Mouse (Mus musculus) macrophage (primary cell): Measurements from ENCODE around the gene Exosc9. TPM values are rescaled to one million over a fixed set of nuclear protein-coding genes. Genes with fewer than 3 reads are reported as not detected.
"Not testable (repeated sequence)": the region's sequence is repeated elsewhere in the genome, so short reads cannot be mapped to it uniquely, and the experiment has no call there.

Experiments used
- H3K27ac ChIP-seq: fragments of 350-480 bp; formaldehyde crosslinking; 2 replicates; pipeline ENCODE4 v1.9.0; 2021
- H3K36me3 ChIP-seq: fragments of 350-480 bp; formaldehyde crosslinking; 2 replicates; pipeline ENCODE4 v1.9.0; 2021; ENCODE audit errors: inconsistent target
- H3K4me3 ChIP-seq: fragments of 350-480 bp; formaldehyde crosslinking; 2 replicates; pipeline ENCODE4 v1.9.0; 2021; ENCODE audit errors: inconsistent target
- H3K79me2 ChIP-seq: fragments of 350-480 bp; formaldehyde crosslinking; 2 replicates; pipeline ENCODE4 v1.9.0; 2021; ENCODE audit errors: inconsistent target
- WGBS: methylation state at CpG from one replicate; pipeline ENCODE4 v1.1.7; 2026; ENCODE audit warnings: inconsistent platforms; ENCODE audit not compliant: missing documents; 5-methylcytosine and 5-hydroxymethylcytosine counted together
- polyA plus RNA-seq: library from polyadenylated mRNA; stranded (reverse); fragments of 250-400 nt; gene quantifications from 3 replicates; pipeline ENCODE4 v1.2.4, GENCODE M21; 2018; ENCODE audit warnings: inconsistent platforms

The Exosc9 gene
- polyA plus RNA-seq, 1 experiment from 2014 or later = 72.0 TPM

DNA sequence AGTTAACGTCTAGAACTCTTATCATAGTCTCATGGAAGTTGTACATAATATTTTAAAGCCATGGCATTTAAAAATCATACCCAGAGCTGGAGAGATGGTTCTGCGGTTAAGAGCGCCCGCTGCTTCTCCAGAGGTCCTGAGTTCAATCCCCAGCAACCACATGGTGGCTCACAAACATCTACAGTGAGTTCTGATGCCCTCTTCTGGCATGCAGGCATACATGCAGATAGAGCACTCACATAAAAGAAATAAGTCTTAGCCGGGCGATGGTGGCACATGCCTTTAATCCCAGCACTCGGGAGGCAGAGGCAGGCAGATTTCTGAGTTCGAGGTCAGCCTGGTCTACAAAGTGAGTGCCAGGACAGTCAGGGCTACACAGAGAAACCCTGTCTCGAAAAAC, 47.4 kb downstream of the Exosc9 start:
- not testable (repeated sequence) for H3K36me3 ChIP-seq, H3K4me3 ChIP-seq, H3K79me2 ChIP-seq, H3K27ac ChIP-seq
- WGBS = 95% methylated on average over 5 of the region's 9 CpGs

DNA sequence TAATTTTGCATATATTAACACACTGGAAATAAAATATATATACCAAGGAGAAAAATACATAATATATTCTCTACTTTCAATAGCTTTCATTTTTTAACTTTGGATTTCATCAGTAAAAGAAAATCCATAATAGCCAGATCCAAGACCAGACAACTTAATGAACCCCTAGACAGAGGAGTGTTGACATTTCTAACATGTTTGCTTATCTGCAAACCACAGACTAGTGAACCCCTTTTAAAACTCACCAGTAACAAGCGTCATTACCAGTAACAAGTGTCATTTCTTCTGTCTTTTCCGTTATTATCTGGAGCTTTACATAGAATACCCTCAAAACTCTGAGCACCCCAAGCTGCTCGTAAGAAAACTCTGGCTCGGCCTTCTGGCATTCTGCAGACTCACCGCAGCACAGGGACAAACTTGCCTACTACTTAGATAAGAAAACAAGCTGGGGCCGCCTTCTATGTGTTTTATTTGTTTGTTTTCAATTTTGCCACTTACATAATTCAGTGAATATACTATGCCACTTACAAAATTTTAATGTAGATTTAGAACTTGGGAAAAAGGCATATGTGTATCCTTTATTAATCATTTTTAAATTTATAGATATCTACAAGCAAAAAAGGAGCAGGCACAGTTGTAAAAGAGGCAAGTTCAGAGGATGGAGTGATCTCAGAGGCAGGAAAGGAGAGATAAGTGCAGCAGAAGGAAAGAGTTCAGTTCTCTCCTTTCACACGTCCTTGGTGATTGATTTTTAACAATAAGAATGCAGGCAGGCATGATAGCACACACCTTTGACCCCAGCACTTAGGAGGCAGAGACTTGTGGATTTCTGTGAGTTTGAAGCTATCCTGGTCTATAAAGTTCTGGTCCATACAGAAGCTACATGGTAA, 53.7 kb downstream of the Exosc9 start:
- Histone ChIP-seq H3K27ac (no peak overlapping the region), H3K4me3 (no peak overlapping the region)

DNA sequence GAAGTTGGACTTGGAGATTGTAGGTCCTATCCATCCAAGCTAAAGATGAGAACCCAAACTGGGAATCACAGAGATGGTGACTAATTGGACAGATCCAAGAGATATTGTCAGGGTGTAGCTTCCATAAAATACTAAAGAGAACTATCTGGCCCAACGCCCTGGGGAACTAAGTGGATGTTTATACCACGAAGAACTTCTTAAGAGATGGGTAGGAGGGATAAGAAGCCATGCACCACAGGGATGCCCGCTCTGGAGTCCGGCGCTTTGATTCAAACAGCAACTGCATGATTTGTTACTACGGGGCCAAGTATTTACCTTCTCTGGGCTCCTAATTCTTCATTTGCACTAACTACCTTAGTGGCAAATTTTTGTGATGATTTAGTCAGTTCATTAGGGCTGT, 60.3 kb downstream of the Exosc9 start:
- Histone ChIP-seq H3K36me3 (no peaks in the 10 kb centered on the region), H3K4me3 (peak overlapping the region; percentile 38), H3K27ac (no peak overlapping the region), H3K79me2 (no peaks in the 10 kb centered on the region)
- WGBS = 36% methylated on average over 6 of the region's 6 CpGs

More for the DNA sequence above, 53.7 kb downstream of the Exosc9 start:
- WGBS = 90% methylated on average over 7 of the region's 7 CpGs
- Histone ChIP-seq H3K36me3 (no peaks in the 10 kb centered on the region), H3K79me2 (no peaks in the 10 kb centered on the region)

DNA sequence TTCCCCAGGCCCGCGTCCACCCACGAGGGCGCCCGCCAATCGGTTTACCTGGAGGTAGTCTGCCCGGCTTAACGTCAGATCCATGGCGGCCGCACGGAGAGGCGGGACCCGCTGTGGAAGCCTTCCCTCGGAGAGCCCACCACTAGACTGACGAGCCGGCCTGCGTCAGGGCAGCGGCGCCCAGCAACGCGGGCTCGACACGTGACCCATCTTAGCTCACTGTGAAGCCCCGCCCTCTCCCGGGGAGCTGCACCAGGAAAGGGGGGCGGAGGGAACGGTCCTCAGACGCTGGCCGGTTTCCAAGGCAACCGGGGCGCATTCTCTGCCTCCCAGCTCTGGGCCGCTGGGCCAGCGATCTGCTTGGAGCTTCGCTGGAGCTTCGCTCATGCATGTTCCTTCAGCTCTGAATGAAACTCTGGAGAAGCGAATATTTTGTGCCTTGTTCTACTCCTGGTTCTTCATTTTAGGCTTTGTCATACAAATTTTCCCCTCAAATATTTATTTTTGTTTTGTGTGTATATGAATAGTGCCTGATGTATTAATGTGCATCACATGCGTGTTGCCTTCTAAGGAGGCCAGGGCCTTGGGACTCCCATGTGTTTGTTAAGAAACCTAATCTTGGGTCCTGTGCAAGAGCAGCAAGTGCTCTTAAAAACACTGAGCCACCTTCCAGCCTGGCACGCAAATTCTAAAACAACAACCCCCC, 60.9 kb downstream of the Exosc9 start, which contains the start of gene Bbs7:
TSS of gene Bbs7 (minus strand) at position 276 of the 706 bp plus-strand sequence.
- H3K27ac ChIP-seq = no peak within 1 kb of the TSS
- WGBS = 2% methylated on average over 37 of the region's 38 CpGs
- no peaks in the 10 kb centered on the region for H3K36me3 ChIP-seq
- peak within 1 kb of the TSS; percentile 38 for H3K4me3 ChIP-seq
- no peaks in the 10 kb centered on the region for H3K79me2 ChIP-seq

DNA sequence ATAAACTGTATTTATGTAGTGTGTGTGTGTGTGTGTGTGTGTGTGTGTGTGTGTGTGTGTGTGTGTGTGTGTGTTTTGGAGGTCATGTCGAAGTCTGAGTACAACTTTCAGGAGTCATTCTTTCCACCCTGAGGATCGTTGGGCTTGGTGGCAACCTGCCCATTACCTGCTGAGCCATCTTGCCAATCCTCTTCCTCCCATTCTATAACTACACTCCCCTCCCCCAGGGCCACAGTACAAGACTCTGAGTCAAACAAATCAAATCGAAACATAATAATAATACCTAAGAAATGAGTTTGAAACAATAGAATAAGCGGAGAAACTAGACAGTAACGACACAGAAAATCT, 61.5 kb downstream of the Exosc9 start:
- Histone ChIP-seq H3K27ac (no peak overlapping the region), H3K4me3 (no peak overlapping the region), H3K79me2 (no peaks in the 10 kb centered on the region), H3K36me3 (no peaks in the 10 kb centered on the region)
- WGBS = 59% methylated on average over 5 of the region's 5 CpGs

Other genes starting within 250 kb of the Exosc9 start
- gene Anxa5, start 76.7 kb upstream of the Exosc9 start, polyA plus RNA-seq = 668 to 1,026 TPM (median 746 TPM) in 3 replicates
- gene 1810062G17Rik, start 76.7 kb upstream of the Exosc9 start, polyA plus RNA-seq = not detected in 3 replicates
- not detected in 3 replicates for gene Gm11549, start 30.8 kb upstream of the Exosc9 start, polyA plus RNA-seq
- gene Ccna2, start 19.5 kb downstream of the Exosc9 start, polyA plus RNA-seq = 1.4 to 15.3 TPM (median 13.7 TPM) in 3 replicates
- 5.8 to 12.6 TPM (median 7.9 TPM) in 3 replicates for gene Bbs7, start 60.9 kb downstream of the Exosc9 start, polyA plus RNA-seq
- not detected in 3 replicates for gene Trpc3, start 137.6 kb downstream of the Exosc9 start, polyA plus RNA-seq